Mouse (Mus musculus) forebrain, embryonic 11.5 days (tissue): ENCODE measurements at regions not wholly inside any gene's neighbourhood (a gene's known extent, or its start where the extent isn't known, plus 50 kb on each side); places are given as distances from the start of the nearest gene placed in this dataset.

Source experiments
- ATAC-seq: fragments of 200-750 bp; cut with Nextera tagmentation; replicated peaks from 2 replicates; pipeline ENCODE4 v1.8.0; 2017; ENCODE audit warnings: moderate TSS enrichment; ENCODE audit not compliant: low FRiP score
- DNase-seq: peaks from one replicate; pipeline ENCODE4 v3.0.0-alpha.2; 2017; ENCODE audit warnings: low spot score
- H3K27ac ChIP-seq: fragments of 300-500 bp; sonication (generic); 2 replicates; pipeline ENCODE4 v1.5.1; 2014; ENCODE audit warnings: low read depth, low read length
- H3K27me3 ChIP-seq: fragments of 300-500 bp; sonication (generic); 2 replicates; pipeline ENCODE4 v1.6.1; 2014; ENCODE audit warnings: mild to moderate bottlenecking, low read length, mixed read lengths; ENCODE audit not compliant: control insufficient read depth, insufficient read depth
- H3K36me3 ChIP-seq: fragments of 300-500 bp; sonication (generic); 2 replicates; pipeline ENCODE4 v1.6.1; 2014; ENCODE audit warnings: mild to moderate bottlenecking, low read length, moderate library complexity, mixed read lengths; ENCODE audit not compliant: control insufficient read depth, insufficient read depth
- H3K4me1 ChIP-seq: fragments of 300-500 bp; sonication (generic); replicated peaks from 2 replicates; pipeline ENCODE4 v1.6.1; 2014; ENCODE audit warnings: low read length, mixed read lengths; ENCODE audit not compliant: control insufficient read depth, insufficient read depth
- H3K4me2 ChIP-seq: fragments of 300-500 bp; sonication (generic); 2 replicates; pipeline ENCODE4 v1.6.1; 2014; ENCODE audit warnings: low read depth, mild to moderate bottlenecking, low read length, moderate library complexity, mixed read lengths; ENCODE audit not compliant: severe bottlenecking
- H3K4me3 ChIP-seq: fragments of 300-500 bp; sonication (generic); 2 replicates; pipeline ENCODE4 v1.5.1; 2014; ENCODE audit warnings: low read depth, low read length
- H3K9ac ChIP-seq: fragments of 300-500 bp; sonication (generic); 2 replicates; pipeline ENCODE4 v1.6.1; 2014; ENCODE audit warnings: low read length
- H3K9me3 ChIP-seq: fragments of 300-500 bp; sonication (generic); 2 replicates; pipeline ENCODE4 v1.6.1; 2016; ENCODE audit warnings: low read length, mixed read lengths; ENCODE audit not compliant: control insufficient read depth
- WGBS: fragments of 180-500 bp; shearing (Covaris S2); extraction: QIAGEN DNeasy Blood & Tissue Kit; methylation state at CpG from one replicate; pipeline ENCODE4 v1.1.7; 2014; 5-methylcytosine and 5-hydroxymethylcytosine counted together

- Histone ChIP-seq H3K36me3 (no peaks in the 10 kb centered on the region), H3K9ac (no peak overlapping the region), H3K4me1 (no peaks in the 10 kb centered on the region), H3K4me3 (no peak overlapping the region), H3K4me2 (no peak overlapping the region), H3K27ac (no peak overlapping the region), H3K9me3 (no peaks in the 10 kb centered on the region), H3K27me3 (no peaks in the 10 kb centered on the region)
- 96% methylated on average over 1 of the region's 1 CpGs for WGBS
- no peak for DNase-seq
- ATAC-seq: no peak
Observed at GRCm38 (mm10) chr16:9335626-9336025, 505.7 kb downstream of the 1810013L24Rik start.

GRCm38 (mm10) chr16:9336063-9336462 lies 506.2 kb downstream of the 1810013L24Rik start:
- H3K4me2 ChIP-seq: no peak overlapping the region
- H3K36me3 ChIP-seq: no peaks in the 10 kb centered on the region
- no peak overlapping the region for H3K27ac ChIP-seq
- H3K27me3 ChIP-seq: no peaks in the 10 kb centered on the region
- no peak overlapping the region for H3K9ac ChIP-seq
- no peaks in the 10 kb centered on the region for H3K4me1 ChIP-seq
- no peaks in the 10 kb centered on the region for H3K9me3 ChIP-seq
- no peak for ATAC-seq
- whole genome bisulfite sequencing: 89% methylated on average over 6 of the region's 6 CpGs
- DNase-seq: no peak
- no peak overlapping the region for H3K4me3 ChIP-seq

DNA sequence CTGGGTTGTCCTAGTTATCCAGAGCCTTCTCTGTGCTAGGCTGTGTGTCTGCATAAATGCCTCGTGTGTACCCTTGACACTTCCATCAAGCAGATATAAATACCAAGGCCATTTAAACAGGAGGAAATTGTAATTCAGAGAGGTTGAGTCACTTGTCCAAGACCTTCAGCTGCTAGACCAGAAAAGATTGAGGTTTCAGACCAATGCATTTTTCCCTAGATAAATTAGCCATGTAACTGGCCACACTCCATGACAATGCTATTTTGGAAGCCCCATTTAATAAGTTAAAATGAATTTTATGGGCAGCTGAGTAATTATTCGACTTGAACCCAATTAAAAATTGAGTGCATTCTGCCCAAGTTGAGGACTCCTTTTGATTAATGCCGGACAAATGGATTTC lies 509.6 kb downstream of the 1810013L24Rik start:
- no peak overlapping the region for H3K9ac ChIP-seq
- no peaks in the 10 kb centered on the region for H3K4me1 ChIP-seq

GRCm38 (mm10) chr16:9341245-9341644 lies 511.3 kb downstream of the 1810013L24Rik start:
- H3K27ac ChIP-seq: no peak overlapping the region
- no peak overlapping the region for H3K9ac ChIP-seq
- WGBS: 93% methylated on average over 4 of the region's 4 CpGs
- no peaks in the 10 kb centered on the region for H3K4me1 ChIP-seq
- no peaks in the 10 kb centered on the region for H3K36me3 ChIP-seq
- no peak overlapping the region for H3K4me2 ChIP-seq
- H3K9me3 ChIP-seq: no peaks in the 10 kb centered on the region
- H3K4me3 ChIP-seq: no peak overlapping the region
- ATAC-seq (no peak), DNase-seq (no peak)
- no peaks in the 10 kb centered on the region for H3K27me3 ChIP-seq

More for the DNA sequence above, 509.6 kb downstream of the 1810013L24Rik start:
- H3K4me2 ChIP-seq: no peak overlapping the region
- no peaks in the 10 kb centered on the region for H3K36me3 ChIP-seq
- no peak overlapping the region for H3K27ac ChIP-seq
- 78% methylated on average over 3 of the region's 3 CpGs for WGBS
- ATAC-seq (no peak), DNase-seq (no peak)
- H3K27me3 ChIP-seq: no peaks in the 10 kb centered on the region
- no peaks in the 10 kb centered on the region for H3K9me3 ChIP-seq
- H3K4me3 ChIP-seq: no peak overlapping the region

DNA sequence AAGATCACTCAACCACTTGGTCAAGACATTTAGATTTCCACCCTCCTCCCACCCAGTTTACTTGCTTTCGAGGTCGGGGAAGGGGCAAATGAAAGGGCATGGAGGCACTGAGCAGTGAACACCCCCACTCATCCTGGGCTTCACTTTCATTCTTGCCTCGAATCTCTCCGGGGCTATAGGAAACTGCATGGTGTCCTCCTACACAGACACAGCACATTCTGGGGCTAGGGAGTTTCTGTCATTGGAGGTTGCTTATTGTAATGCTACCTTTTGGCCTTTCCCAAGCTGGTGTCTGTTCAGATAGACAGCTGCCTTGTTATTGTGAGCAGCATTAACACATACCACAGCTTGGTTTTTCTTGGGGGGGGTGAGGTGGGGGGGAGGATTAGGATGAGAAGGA lies 523.9 kb downstream of the 1810013L24Rik start:
- Histone ChIP-seq H3K9ac (no peak overlapping the region), H3K27ac (no peak overlapping the region)
- no peak for DNase-seq

DNA sequence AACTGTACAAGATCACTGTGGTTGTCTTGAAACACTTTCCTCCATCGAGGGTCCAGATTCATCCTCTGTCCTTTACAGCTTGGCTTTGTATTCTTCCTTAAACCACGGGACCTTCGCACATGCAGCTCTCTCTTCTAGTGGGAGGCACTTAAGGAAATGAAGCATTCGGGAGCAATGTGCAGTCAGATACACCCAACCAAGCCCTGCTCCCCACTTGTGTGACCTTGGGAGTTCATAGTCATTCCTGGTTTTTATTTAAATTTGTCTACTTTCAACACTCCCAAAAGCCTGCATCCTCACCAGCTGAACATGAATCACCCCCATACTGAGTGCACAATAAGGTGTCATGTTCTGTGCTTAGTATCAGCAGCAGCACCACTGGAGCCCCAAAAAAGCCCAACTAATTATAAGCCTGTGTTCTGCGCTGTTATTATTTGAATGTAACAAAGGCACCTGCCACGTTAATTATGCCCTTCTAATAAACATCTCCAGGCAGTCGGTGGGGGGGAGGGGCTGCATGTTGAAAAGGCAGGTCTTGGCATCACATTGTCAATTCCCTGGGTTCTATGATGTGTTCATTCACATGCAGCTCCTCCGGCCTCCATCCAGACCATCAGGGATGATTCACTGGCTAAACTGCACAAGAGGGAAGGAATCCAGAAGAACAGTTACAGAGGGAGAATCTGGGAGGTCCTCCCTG lies 524.6 kb downstream of the 1810013L24Rik start:
- Histone ChIP-seq H3K36me3 (no peaks in the 10 kb centered on the region), H3K27me3 (no peaks in the 10 kb centered on the region), H3K4me2 (no peak overlapping the region), H3K4me1 (no peaks in the 10 kb centered on the region), H3K9me3 (no peaks in the 10 kb centered on the region), H3K9ac (no peak overlapping the region), H3K4me3 (no peak overlapping the region), H3K27ac (no peak overlapping the region)
- no peak for DNase-seq
- 69% methylated on average over 8 of the region's 8 CpGs for WGBS
- no peak for ATAC-seq

More for the DNA sequence above, 523.9 kb downstream of the 1810013L24Rik start:
- Histone ChIP-seq H3K36me3 (no peaks in the 10 kb centered on the region), H3K4me3 (no peak overlapping the region), H3K4me2 (no peak overlapping the region), H3K9me3 (no peaks in the 10 kb centered on the region), H3K4me1 (no peaks in the 10 kb centered on the region), H3K27me3 (no peaks in the 10 kb centered on the region)
- ATAC-seq: no peak
- 94% methylated on average over 4 of the region's 4 CpGs for WGBS

DNA sequence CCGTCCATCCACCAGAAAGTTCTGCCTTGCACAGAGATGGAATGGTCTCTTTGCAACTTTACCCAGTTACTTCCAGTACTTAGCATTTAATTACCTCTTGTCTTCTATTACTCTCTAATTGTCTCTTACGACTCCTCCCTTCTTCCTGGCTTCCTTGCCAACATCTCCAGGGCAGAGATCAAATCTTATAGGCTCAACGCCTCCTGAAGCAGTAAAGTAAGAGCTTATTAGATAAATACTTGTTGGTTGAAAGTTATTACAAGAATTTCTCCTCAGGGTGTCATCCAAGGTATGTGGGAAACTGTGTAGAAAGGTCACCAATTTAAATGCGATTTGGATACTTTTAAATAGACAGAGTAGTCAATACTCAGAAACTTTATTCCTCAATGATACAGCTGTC lies 528.8 kb downstream of the 1810013L24Rik start:
- no peaks in the 10 kb centered on the region for H3K36me3 ChIP-seq
- no peaks in the 10 kb centered on the region for H3K27me3 ChIP-seq
- H3K9ac ChIP-seq: no peak overlapping the region
- 78% methylated on average over 4 of the region's 4 CpGs for WGBS
- H3K9me3 ChIP-seq: no peaks in the 10 kb centered on the region
- H3K4me3 ChIP-seq: no peak overlapping the region
- ATAC-seq (no peak), DNase-seq (no peak)
- no peak overlapping the region for H3K27ac ChIP-seq
- no peaks in the 10 kb centered on the region for H3K4me1 ChIP-seq
- H3K4me2 ChIP-seq: no peak overlapping the region

- Histone ChIP-seq H3K4me1 (no peaks in the 10 kb centered on the region), H3K9me3 (no peaks in the 10 kb centered on the region), H3K27me3 (no peaks in the 10 kb centered on the region), H3K27ac (no peak overlapping the region), H3K9ac (no peak overlapping the region), H3K36me3 (no peaks in the 10 kb centered on the region), H3K4me3 (no peak overlapping the region), H3K4me2 (no peak overlapping the region)
- DNase-seq (no peak), ATAC-seq (no peak)
- 96% methylated on average over 3 of the region's 3 CpGs for WGBS
Observed at GRCm38 (mm10) chr16:9359399-9360135, 529.7 kb downstream of the 1810013L24Rik start.
